Mouse (Mus musculus) ES-Bruce4 (cell line): ENCODE results near the gene Grhpr.

ENCODE experiments used
- CTCF ChIP-seq: IDR thresholded peaks from one replicate; pipeline ENCODE4 v1.8.1; 2011; ENCODE audit warnings: low read depth, low read length
- POLR2A ChIP-seq: IDR thresholded peaks from one replicate; pipeline ENCODE4 v1.8.1; 2011; ENCODE audit warnings: low read length; ENCODE audit not compliant: insufficient read depth

DNA sequence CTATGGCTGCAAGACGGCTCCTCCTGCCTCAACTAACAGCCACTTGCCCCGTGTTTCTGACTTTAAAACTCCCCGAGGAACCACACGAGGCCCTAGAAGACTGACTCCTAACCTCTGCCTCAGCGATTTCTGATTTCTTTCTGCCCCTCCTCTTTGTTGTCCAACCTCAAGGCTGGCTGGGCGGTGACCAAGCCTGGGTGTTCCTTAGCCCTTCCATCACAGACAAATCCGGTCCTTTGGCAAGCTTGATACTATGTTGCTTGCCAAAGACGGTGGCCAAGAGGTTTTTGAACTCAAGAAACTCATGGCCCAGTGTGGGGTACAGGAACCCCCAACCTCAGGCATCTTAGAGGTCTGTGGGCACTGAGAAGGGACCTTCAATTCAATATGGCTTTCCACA, 6.9 kb upstream of the Grhpr start:
- no peak for TF ChIP-seq POLR2A
- no peak for TF ChIP-seq CTCF
